Mouse (Mus musculus) layer of hippocampus, adult 18-20 months (tissue): ENCODE measurements around the gene 1700015G11Rik. TPM values are rescaled to one million over a fixed set of nuclear protein-coding genes. Genes with fewer than 3 reads are reported as not detected.
A peak's percentile ranks its signal among the peaks of the same experiment; 100 is the strongest.

ENCODE experiments used
- DNase-seq, 2 experiments: peaks; one replicate each; pipeline ENCODE4 v3.0.0; 2022; ENCODE audit warnings: low spot score in 2 of 2
- long read RNA-seq: library from polyadenylated mRNA; stranded (forward); transcript quantifications from one replicate; pipeline ENCODE4 v2.0.0, GENCODE M21; 2021
- total RNA-seq, 2 experiments: library from RNA; stranded (reverse); gene quantifications; 2 replicates each; pipeline ENCODE4 v1.2.3; 2021

Gene 1700015G11Rik
- total RNA-seq: not detected
- long read RNA-seq: 0 reads

DNA sequence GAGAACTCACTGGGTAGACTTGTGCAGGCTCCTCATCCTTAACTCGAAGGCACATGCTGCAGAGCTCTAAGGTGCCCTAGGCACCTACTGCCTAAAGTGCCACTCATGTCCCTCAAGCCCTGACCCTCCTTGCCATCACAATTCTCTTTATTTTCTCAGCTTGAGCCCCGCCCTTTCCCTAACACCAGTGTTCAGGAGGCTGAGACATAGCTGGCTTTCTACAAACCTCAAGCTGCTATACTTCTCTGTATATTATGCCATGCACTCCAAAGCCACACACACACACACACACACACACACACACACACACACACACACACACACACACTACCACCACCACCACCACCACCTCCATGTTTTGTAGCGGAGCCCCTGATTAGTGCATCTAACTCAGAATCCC lies at the start of gene 1700015G11Rik:
Gene 1700015G11Rik, minus strand, starts transcription at position 101 of the 400 bp plus-strand sequence.
- no peak for DNase-seq

DNA sequence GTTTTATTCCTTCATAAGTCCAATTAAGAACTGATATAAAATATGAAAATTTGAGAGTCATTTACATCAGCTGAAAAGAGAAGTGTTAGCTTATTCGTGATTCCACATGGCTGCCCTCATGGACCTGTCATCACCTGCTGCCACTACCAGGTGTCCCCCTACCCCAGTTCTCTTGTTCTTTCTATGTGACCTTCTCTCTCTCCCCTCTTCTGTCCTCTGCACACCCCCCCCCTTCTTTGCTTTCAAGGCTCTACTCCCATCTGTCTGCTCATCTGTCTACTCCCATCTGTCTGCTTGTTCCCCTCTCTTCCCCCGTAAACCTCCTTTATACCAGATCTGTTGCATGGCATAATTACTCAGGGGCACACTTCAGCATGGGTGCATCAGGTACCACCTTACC lies 41.4 kb upstream of the 1700015G11Rik start:
- peak in 1 of 2 experiments; percentile 24 for DNase-seq

GRCm38 (mm10) chr7:52056274-52056673 lies 40.7 kb upstream of the 1700015G11Rik start:
- no peak for DNase-seq

DNA sequence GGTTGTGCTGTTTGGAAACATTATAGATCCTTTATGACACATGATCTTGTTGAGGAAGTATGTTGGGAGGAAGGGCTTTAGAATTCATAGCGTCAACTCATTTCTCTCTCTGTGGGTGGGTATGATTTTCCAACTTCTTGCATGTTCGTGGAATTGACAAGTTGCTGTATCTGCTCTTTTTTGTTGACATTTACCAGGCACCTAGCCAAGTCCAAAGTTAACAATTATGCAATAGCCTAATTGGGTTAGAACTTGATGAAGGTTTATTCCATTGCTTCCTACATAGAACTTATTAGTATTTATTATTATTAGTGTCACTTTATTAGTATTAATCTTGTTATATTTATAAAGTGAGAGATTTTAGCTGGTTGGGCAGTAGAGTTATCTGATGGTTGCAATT lies 40.3 kb upstream of the 1700015G11Rik start:
- peak in 1 of 2 experiments; percentile 11 for DNase-seq

- DNase-seq: peak; percentile 6 to 62
Measured at GRCm38 (mm10) chr7:52037600-52038582, 22.4 kb upstream of the 1700015G11Rik start.

GRCm38 (mm10) chr7:52024050-52024626 lies 8.6 kb upstream of the 1700015G11Rik start:
- no peak for DNase-seq

GRCm38 (mm10) chr7:52022039-52022438 lies 6.5 kb upstream of the 1700015G11Rik start:
- no peak for DNase-seq

- DNase-seq: no peak
Measured at GRCm38 (mm10) chr7:52015180-52015579, 348 bp downstream of the 1700015G11Rik start.

- DNase-seq: no peak
Measured at GRCm38 (mm10) chr7:52013457-52013856, 2.1 kb downstream of the 1700015G11Rik start.

- DNase-seq: no peak
Measured at GRCm38 (mm10) chr7:52007138-52007537, 8.4 kb downstream of the 1700015G11Rik start.

DNA sequence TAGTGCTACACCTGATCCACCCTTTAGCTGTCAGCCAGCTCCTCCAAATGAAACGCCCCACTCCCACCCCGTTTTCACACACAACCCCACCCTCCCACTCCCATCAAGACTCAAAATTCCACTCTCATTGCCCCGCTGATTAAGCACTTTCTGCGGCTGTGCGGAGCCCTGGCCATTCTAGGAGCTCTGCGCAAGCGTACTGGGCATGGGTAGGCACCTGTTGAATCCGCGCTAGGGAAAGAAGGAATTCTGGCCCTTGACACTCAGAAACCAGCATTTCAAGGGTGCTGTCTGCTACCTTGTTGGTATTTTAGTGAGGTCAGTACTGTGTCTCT lies 9.3 kb downstream of the 1700015G11Rik start:
- DNase-seq: no peak

- peak; percentile 90 to 97 for DNase-seq
Measured at GRCm38 (mm10) chr7:52005511-52006295, 9.8 kb downstream of the 1700015G11Rik start, which contains the start of gene Svip. Gene Svip, minus strand, starts transcription at chr7:52006018.

GRCm38 (mm10) chr7:51991020-51991419 lies 24.5 kb downstream of the 1700015G11Rik start:
- no peak for DNase-seq

GRCm38 (mm10) chr7:51986909-51987308 lies 28.6 kb downstream of the 1700015G11Rik start:
- no peak for DNase-seq

- peak; percentile 19 to 64 for DNase-seq
Measured at GRCm38 (mm10) chr7:51985763-51986162, 29.8 kb downstream of the 1700015G11Rik start.

DNA sequence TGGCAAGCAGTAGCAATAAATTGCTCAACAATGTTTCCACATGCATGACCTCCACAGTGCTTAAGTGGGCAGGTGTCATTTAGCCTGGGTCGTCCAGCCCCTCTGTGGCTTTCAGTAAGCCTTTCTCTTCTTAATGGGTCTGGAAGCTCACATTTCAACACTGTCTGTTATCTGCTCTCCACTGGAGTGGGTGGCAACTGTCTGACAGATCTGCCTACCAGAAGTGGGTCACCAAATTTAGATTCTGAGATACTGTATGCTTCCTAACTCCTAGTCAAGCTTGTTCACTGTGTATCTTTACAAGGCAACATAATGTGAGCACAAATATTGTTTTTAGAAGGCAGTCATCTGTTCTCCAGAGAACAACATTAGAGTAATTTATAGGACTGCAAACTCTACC lies 33.2 kb downstream of the 1700015G11Rik start:
- DNase-seq: peak in 1 of 2 experiments; percentile 57

DNA sequence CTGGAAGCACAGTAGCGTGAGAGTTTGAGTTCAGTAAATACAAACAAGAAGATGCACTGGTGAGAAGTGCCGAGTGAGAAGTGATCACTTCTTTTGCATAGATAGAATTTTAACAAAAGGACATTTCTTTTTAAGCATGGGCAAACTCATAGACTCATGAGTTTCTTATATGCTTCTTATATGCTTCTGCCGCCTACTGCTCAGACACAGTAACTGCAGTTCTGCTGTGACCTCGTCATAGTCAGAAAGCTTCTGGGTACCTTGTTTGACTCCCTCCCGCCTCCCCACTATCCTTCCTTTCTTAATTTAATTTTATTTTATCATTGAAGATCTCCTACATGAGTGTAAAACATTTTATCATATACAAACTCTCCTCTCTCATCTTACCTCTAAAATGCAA lies 36.3 kb downstream of the 1700015G11Rik start:
- DNase-seq: peak in 1 of 2 experiments; percentile 29

DNA sequence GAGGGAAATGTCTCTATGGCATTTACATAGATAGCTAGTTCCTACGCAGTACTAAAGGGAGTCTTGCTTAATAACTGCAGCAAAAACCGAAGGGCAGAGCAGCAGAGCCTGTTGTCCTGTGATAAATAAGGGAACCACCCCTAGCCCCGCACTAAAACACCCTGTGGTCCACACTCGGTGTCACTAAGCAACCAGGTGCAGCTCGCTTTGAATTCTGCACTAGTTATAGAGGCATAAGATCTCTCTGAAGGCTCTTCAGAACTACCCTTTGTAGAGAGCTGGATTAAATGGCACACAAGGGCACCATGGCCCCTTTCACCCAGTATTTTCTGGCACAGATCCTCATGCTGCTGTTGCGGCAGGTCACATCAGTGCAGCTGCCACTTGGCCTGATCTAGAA lies 40.3 kb downstream of the 1700015G11Rik start:
- DNase-seq: no peak

GRCm38 (mm10) chr7:51973526-51973925 lies 42.0 kb downstream of the 1700015G11Rik start:
- no peak for DNase-seq

GRCm38 (mm10) chr7:51973091-51973490 lies 42.4 kb downstream of the 1700015G11Rik start:
- no peak for DNase-seq

DNA sequence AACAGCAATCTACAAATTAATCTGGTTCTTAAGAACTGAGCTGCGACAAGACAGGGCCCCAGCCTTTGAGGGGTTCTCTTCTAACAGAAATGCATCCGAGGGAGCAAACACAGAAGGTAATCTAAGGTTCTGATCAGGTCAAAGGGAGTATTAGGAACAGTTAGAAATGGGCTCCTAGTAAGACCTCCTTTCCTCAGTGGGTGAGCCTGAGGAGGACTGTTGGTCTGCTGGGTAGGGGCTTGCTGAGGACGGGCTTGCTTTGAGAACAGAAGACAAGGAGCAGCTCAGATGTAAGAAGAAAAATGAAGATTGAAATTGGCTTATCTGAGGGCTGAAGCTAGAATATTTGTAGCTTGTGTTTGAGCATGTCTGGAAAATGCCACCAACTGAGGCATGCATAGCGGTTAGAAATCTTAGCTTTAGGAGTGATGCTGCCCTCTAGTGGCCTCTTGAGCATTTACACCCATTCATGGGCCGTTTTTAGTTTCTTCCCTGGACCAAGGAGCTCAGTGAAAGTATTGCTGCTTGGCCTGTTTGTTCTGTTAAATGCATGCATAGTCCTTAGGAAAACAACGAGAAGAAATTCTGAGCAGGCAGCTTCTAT lies 43.2 kb downstream of the 1700015G11Rik start:
- DNase-seq: peak; percentile 16 to 80
